Mouse (Mus musculus): ENCODE data around the gene Tuba1b. TPM values are rescaled to one million over a fixed set of nuclear protein-coding genes. Genes with fewer than 3 reads are reported as not detected.
"Not testable (repeated sequence)": the region's sequence is repeated elsewhere in the genome, so short reads cannot be mapped to it uniquely, and the experiment has no call there.

The Tuba1b gene
- total RNA-seq (2015; ENCODE audit: low replicate concordance) (804 and 902 TPM in 2 replicates), total RNA-seq (2017; ENCODE audit: low replicate concordance) (180 and 247 TPM in 2 replicates)

GRCm38 (mm10) chr15:98934217-98934839, at the start of gene Tuba1b:
Tuba1b (minus strand) TSS chr15:98934565.
- ATAC-seq (replicated peaks; ENCODE audit: low FRiP score, poor library complexity, severe bottlenecking), result peak; percentile 79

- no peak for ATAC-seq (replicated peaks; ENCODE audit: low FRiP score, poor library complexity, severe bottlenecking)
These were observed 49.2 kb upstream of the Tuba1b start for GRCm38 (mm10) chr15:98983431-98984081.

- ATAC-seq (replicated peaks; ENCODE audit: low FRiP score, poor library complexity, severe bottlenecking), result no peak
These were observed 47.7 kb upstream of the Tuba1b start for GRCm38 (mm10) chr15:98982100-98982499.

- no peak for ATAC-seq (replicated peaks; ENCODE audit: low FRiP score, poor library complexity, severe bottlenecking)
These were observed 45.7 kb upstream of the Tuba1b start for GRCm38 (mm10) chr15:98980012-98980614.

GRCm38 (mm10) chr15:98978409-98979172, 44.2 kb upstream of the Tuba1b start:
- no peak for ATAC-seq (replicated peaks; ENCODE audit: low FRiP score, poor library complexity, severe bottlenecking)

GRCm38 (mm10) chr15:98977759-98978408, 43.5 kb upstream of the Tuba1b start:
- ATAC-seq (replicated peaks; ENCODE audit: low FRiP score, poor library complexity, severe bottlenecking), result no peak

DNA sequence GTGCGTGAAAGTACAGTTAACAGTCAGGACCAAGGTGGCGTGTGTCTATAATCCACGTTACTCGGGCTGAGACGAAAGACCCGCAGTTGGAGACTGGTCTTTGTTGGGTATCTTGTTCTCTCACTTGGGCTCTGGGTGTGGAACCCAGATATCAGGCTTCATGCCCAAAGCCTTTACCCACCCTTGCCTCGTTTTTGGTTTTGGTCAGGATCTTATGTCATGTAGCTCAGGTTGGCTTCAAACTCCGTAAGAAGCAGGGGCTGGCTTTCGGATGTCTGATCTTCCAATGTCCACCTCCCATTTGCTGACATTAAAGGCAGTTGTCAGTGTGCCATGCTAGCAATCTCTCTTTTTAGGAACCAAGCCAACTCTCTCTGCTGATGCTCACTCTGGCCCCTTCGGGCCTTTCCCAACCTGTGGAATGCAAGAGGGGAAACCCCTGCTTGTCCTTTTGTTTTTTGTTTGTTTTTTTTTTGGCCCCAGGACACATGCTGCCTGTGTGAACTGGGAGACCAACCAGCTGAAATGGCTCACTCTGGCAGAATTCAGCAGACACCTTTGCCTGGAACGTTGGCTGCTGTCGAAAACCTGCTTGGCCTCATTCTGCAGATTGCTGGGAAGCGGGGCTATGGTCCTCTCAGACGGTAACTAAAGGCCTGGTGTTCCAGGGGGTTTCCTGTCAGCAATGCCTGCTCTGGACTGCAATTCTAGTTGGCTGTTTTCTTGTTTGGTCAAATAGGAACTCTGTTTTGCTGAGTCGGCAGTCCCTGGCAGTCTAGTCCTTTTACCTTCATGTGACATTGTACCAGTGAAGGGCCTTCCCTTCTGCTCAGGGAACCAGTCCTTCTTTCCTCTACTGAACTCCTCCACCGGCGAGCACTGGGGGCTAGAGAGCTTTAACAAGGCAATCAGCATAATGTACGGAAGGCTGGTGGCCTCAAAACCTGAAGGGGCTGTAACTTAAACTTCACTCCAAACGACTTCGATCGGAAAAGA, 42.7 kb upstream of the Tuba1b start:
- no peak for ATAC-seq (replicated peaks; ENCODE audit: low FRiP score, poor library complexity, severe bottlenecking)

DNA sequence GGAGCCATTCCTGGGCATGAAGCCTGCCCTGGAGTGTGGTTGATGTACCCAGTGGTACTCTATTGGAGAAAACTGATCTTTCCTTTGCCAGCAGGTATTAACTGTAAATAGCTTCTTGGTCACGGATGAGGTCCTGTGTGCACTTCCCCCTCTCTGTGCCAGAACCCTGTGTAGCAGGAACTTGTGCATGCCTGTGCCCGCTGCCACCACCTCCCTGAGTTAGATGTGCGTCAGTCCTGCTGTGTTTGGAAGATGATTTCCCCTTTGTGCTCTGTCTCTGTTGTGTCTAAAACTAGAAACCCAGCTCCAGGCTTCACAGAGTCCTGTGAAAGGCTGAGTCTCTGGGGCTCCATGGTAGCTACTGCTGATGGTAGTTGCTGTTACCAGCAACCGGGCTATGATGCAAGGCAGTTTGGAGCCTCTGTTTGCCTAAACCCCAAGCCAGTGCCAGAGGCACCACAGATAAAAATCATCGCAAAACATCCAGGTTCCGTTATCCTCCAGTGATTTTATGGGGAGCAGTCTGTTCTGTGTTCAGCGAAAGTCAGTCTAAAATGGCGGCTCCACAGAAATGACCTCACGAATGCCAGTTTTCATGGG, 38.8 kb upstream of the Tuba1b start:
- ATAC-seq (replicated peaks; ENCODE audit: low FRiP score, poor library complexity, severe bottlenecking), result no peak

GRCm38 (mm10) chr15:98971576-98972320, 37.4 kb upstream of the Tuba1b start:
- ATAC-seq (replicated peaks; ENCODE audit: low FRiP score, poor library complexity, severe bottlenecking), result not testable (repeated sequence)

- ATAC-seq (replicated peaks; ENCODE audit: low FRiP score, poor library complexity, severe bottlenecking), result no peak
These were observed 36.7 kb upstream of the Tuba1b start for GRCm38 (mm10) chr15:98971111-98971510.

GRCm38 (mm10) chr15:98969372-98970101, 35.2 kb upstream of the Tuba1b start:
- no peak for ATAC-seq (replicated peaks; ENCODE audit: low FRiP score, poor library complexity, severe bottlenecking)

DNA sequence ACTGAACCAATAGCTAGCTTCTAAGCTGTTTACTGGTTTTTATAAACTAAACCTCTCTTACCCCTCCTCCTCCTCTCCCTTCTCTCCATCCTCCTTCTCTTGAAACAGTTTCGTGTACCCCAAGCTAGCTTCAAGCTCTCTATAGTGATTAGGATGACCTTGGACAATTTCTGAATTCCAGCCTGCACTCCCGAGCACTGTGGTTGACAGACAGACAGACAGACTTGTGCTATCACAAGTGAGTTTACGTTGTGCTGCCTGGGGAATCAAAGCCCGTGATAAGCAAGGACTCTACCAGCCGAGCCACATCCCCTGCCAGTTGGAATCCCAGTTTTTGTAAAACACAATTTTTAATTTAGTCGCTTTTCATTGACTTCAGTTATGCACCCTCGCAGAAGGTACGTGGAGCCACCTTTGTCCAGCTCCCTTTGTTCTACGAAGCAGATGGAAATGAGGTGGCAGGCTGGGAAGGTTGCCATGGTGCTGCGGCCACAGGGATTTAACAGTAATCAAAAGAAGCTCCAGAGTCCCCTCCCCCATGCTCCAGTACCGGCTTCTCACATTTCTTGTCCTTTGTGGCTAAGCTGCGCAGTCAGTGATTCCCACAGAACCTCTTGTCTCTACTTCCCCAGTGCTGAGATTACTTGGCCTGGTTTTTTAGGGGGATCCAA, 34.5 kb upstream of the Tuba1b start:
- ATAC-seq (replicated peaks; ENCODE audit: low FRiP score, poor library complexity, severe bottlenecking), result no peak

DNA sequence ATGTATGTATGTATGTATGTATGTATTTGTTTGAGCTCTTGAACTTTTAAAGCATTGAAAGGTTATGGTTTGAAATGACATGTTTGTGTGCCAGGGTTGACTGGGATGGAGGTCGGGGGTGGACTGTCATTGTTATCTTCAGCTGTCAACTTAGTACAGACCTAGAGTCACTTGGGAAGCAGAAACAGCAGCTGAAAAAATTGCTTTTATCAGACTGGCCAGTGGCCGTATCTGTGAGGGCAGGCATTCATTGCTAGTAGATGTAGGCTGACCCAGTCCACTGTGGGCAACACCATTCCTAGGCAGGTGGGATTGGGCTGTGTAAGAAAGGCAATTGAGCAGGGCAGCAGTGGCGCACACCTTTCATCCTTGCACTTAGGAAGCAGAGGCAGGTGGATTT, 25.2 kb upstream of the Tuba1b start:
- ATAC-seq (replicated peaks; ENCODE audit: low FRiP score, poor library complexity, severe bottlenecking), result no peak

- ATAC-seq (replicated peaks; ENCODE audit: low FRiP score, poor library complexity, severe bottlenecking), result no peak
These were observed 24.6 kb upstream of the Tuba1b start for GRCm38 (mm10) chr15:98958901-98959420.

- no peak for ATAC-seq (replicated peaks; ENCODE audit: low FRiP score, poor library complexity, severe bottlenecking)
These were observed 23.1 kb upstream of the Tuba1b start for GRCm38 (mm10) chr15:98957475-98957874.

DNA sequence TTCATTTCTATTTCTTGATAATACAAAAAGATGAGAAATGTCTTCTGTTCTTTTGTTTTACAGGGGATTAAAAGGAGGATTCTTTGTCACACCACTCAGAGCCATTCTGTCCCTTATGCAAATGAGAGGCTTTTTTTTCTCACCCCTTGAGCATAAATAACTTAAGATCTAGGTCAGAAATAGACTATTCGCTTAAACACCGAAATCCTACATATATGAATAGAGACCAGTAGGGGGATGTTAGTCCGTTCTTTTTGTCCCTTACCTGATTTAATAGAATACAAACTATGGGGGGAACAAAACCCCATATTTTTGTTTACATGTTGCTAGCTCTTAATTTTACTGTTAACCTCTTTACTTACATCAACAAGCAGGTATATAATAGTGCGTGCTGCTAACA, 21.6 kb upstream of the Tuba1b start:
- no peak for ATAC-seq (replicated peaks; ENCODE audit: low FRiP score, poor library complexity, severe bottlenecking)
